Comparison of ENCODE assay signal across 8 mouse cellular contexts in the genomic region with DNA sequence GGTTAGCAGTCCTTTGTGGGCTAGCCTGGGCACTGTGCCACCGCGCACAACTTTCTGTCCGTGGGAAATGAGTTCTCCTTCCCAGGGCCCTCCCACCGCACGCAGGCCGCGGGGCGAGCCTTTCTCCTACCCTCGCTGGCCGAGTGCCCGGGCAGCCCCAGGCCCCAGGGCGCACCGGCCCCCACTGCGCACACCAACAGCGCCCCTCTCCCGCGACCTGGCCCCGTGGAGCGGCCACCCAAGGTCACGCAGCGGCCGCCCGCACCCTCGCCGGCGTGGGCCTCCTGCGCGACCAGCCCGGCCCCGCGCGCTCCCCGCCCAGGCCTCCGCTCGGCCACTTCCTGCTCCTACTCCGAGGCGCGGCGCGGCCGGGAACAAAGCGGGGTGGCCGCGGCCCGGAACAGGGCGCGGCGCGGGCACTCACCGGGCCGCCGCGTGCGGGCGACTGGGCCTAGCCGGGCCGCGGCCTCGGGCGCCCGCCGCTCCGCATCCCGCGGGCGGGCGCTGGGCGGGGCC. TPM values are rescaled to one million over a fixed set of nuclear protein-coding genes. Genes with fewer than 3 reads are reported as not detected.
DNase-seq lines count a peak whose midpoint lies in the region; ATAC-seq and TF ChIP-seq lines count a peak whose summit lies in the region.

No protein-coding gene starts in this region.

- in situ Hi-C loops in ES-E14 (cut with MboI; ENCODE audit: low sequenced_read_pairs in 2 of 2, unreplicated experiment in 2 of 2): no loop called here

- H3K4me1 ChIP-seq in ES-E14 (ENCODE audit: control insufficient read depth in 2 of 2, insufficient read depth in 2 of 2, low read length in 2 of 2, poor library complexity in 1 of 2): peaks cover 0 to 22% of the 10 kb centered on the region in 2 experiments; a peak in 2 of 4 replicates
- H3K4me1 ChIP-seq in embryonic facial prominence, embryonic 14.5 days (ENCODE audit: control insufficient read depth, insufficient read depth, low read length): peaks cover 34% of the 10 kb centered on the region
- H3K4me1 ChIP-seq in hindbrain, embryonic 14.5 days (replicated peaks; ENCODE audit: control insufficient read depth, insufficient read depth, low read length): peaks cover 43% of the 10 kb centered on the region
- peaks cover 41% of the 10 kb centered on the region for H3K4me1 ChIP-seq in liver, adult 2 months (ENCODE audit: control insufficient read depth, insufficient read depth, low read length)

- H3K9ac ChIP-seq in ES-E14 (ENCODE audit: insufficient read depth, low read depth, low read length, poor library complexity, severe bottlenecking): peak overlapping the region; percentile 76
- peak overlapping the region; percentile 98 for H3K9ac ChIP-seq in embryonic facial prominence, embryonic 14.5 days (ENCODE audit: low read depth, low read length)
- peak overlapping the region; percentile 99 for H3K9ac ChIP-seq in hindbrain, embryonic 14.5 days
- peak overlapping the region; percentile 98 for H3K9ac ChIP-seq in liver, adult 2 months (ENCODE audit: low read depth, low read length)

- peak overlapping the region; percentile 72 to 76 for H3K4me3 ChIP-seq in ES-E14 (ENCODE audit: insufficient read depth in 1 of 2, low read depth in 1 of 2, low read length in 2 of 2, poor library complexity in 1 of 2, severe bottlenecking in 1 of 2)
- H3K4me3 ChIP-seq in embryonic facial prominence, embryonic 14.5 days (ENCODE audit: low read depth, low read length): peak overlapping the region; percentile 98
- H3K4me3 ChIP-seq in hindbrain, embryonic 14.5 days (replicated peaks; ENCODE audit: low read length): peak overlapping the region; percentile 96
- H3K4me3 ChIP-seq in liver, adult 2 months (ENCODE audit: insufficient read depth, low read depth, low read length): peak overlapping the region; percentile 89

- H3K36me3 ChIP-seq in ES-E14 (ENCODE audit: control insufficient read depth, insufficient read depth, low read length, poor library complexity, severe bottlenecking): peaks cover 13% of the 10 kb centered on the region; the same call in 1 of the 2 replicates
- peaks cover 31% of the 10 kb centered on the region for H3K36me3 ChIP-seq in embryonic facial prominence, embryonic 14.5 days (ENCODE audit: control insufficient read depth, insufficient read depth, low read length)
- H3K36me3 ChIP-seq in hindbrain, embryonic 14.5 days (replicated peaks; ENCODE audit: control insufficient read depth, insufficient read depth): peaks cover 26% of the 10 kb centered on the region
- no peaks in the 10 kb centered on the region for H3K36me3 ChIP-seq in liver, adult 2 months (ENCODE audit: control insufficient read depth, insufficient read depth, low read length)

- no peaks in the 10 kb centered on the region for H3K9me3 ChIP-seq in ES-E14 (ENCODE audit: control insufficient read depth, insufficient read depth, low read depth, low read length)
- no peaks in the 10 kb centered on the region for H3K9me3 ChIP-seq in embryonic facial prominence, embryonic 14.5 days (ENCODE audit: control insufficient read depth, low read length)
- H3K9me3 ChIP-seq in hindbrain, embryonic 14.5 days (ENCODE audit: control insufficient read depth, low read length): no peaks in the 10 kb centered on the region

- no peak for TF ChIP-seq CTCF in liver, adult 2 months (IDR thresholded peaks at IDR 0.05; ENCODE audit: low read depth, low read length)

- no peak for TF ChIP-seq POLR2A in liver, adult 2 months (IDR thresholded peaks at IDR 0.05; ENCODE audit: extremely low read depth, insufficient read depth, low read length)

- peak; percentile 69 for DNase-seq in gastrocnemius, postnatal 10 days
- DNase-seq in gastrocnemius, adult 18-20 months (ENCODE audit: low spot score): no peak
- DNase-seq in ES-E14 (ENCODE audit: low read depth, low spot score): no peak
- peak; percentile 55 for DNase-seq in embryonic facial prominence, embryonic 14.5 days (ENCODE audit: low spot score)
- no peak for DNase-seq in hindbrain, embryonic 14.5 days (ENCODE audit: low spot score)
- no peak for DNase-seq in liver, adult 2 months (ENCODE audit: extremely low read depth, low read depth, low spot score)
- peak; percentile 44 for DNase-seq in naive thymus-derived CD4-positive, alpha-beta T cell, adult 2 months (ENCODE audit: low read depth)

- peak; percentile 3; the same call in 1 of the 2 replicates for ATAC-seq in embryonic facial prominence, embryonic 14.5 days (ENCODE audit: low read depth)
- 0 out of 2 replicates have a peak, but pooled peaks have one; percentile 16 for ATAC-seq in hindbrain, embryonic 14.5 days (ENCODE audit: low FRiP score)
- no peak for ATAC-seq in monocyte, adult 5-6 weeks (replicated peaks; ENCODE audit: insufficient number of reproducible peaks, low FRiP score, low TSS enrichment, poor library complexity, severe bottlenecking)

- H3K4me2 ChIP-seq in embryonic facial prominence, embryonic 14.5 days (ENCODE audit: low read depth, low read length): peak overlapping the region; percentile 94
- H3K4me2 ChIP-seq in hindbrain, embryonic 14.5 days (replicated peaks): peak overlapping the region; percentile 79

- H3K27ac ChIP-seq in ES-E14 (ENCODE audit: insufficient read depth, low read depth, low read length, poor library complexity, severe bottlenecking): no peak overlapping the region
- peak overlapping the region; percentile 95 for H3K27ac ChIP-seq in embryonic facial prominence, embryonic 14.5 days (replicated peaks; ENCODE audit: low read depth, low read length)
- H3K27ac ChIP-seq in hindbrain, embryonic 14.5 days: peak overlapping the region; percentile 96
- H3K27ac ChIP-seq in liver, adult 2 months (replicated peaks; ENCODE audit: insufficient read depth, low read depth, low read length): peak overlapping the region; percentile 68

- peaks cover 41% of the 10 kb centered on the region for H3K79me2 ChIP-seq in liver, adult 2 months (ENCODE audit: control insufficient read depth, insufficient read depth, low read length)

- WGBS in embryonic facial prominence, embryonic 14.5 days: 2% methylated on average over 8 of the region's 68 CpGs
- WGBS in hindbrain, embryonic 14.5 days: under 1% methylated on average over 64 of the region's 68 CpGs
- 5% methylated on average over 68 of the region's 68 CpGs for WGBS in liver, adult 2 months

- peaks cover 17% of the 10 kb centered on the region for H3K27me3 ChIP-seq in embryonic facial prominence, embryonic 14.5 days (replicated peaks; ENCODE audit: control insufficient read depth, insufficient read depth, low read length)
- H3K27me3 ChIP-seq in hindbrain, embryonic 14.5 days (ENCODE audit: control insufficient read depth, insufficient read depth, low read length): peaks cover 7% of the 10 kb centered on the region; the same call in 1 of the 2 replicates
- no peaks in the 10 kb centered on the region for H3K27me3 ChIP-seq in liver, adult 2 months (ENCODE audit: control insufficient read depth, insufficient read depth, low read length)

RNA-seq across cellular contexts. Expression of a gene that starts 1.1 kb away (rescaled TPM):
- total RNA-seq in gastrocnemius, postnatal 10 days (2021): 100 to 1,000 TPM; 133 to 142 TPM
- 10 to 100 TPM; 44.7 to 49.5 TPM for total RNA-seq in gastrocnemius, adult 18-20 months (2021)
- 44.1 and 58.9 TPM in 2 replicates for total RNA-seq in ES-E14 (2012; rRNA removed)
- 76.4 and 84.0 TPM in 2 replicates for polyA plus RNA-seq in embryonic facial prominence, embryonic 14.5 days (2014; fragmentation: Nextera tagmentation; extraction: Ambion mirVana)
- 69.2 and 70.3 TPM in 2 replicates for polyA plus RNA-seq in hindbrain, embryonic 14.5 days (2014; fragmentation: Nextera tagmentation; extraction: Ambion mirVana)
- total RNA-seq in liver, adult 2 months (2014; rRNA removed): 30.5 and 31.8 TPM in 2 replicates
- 56.7 and 60.5 TPM in 2 replicates for polyA plus RNA-seq in liver, adult 2 months (2012; rRNA removed)
- total RNA-seq in monocyte, adult 5-6 weeks (2017): 151 to 190 TPM (median 176 TPM) in 3 replicates

RNA-seq across cellular contexts. Expression of a gene that starts 5.0 kb away (rescaled TPM):
- total RNA-seq in gastrocnemius, postnatal 10 days (2021): 1 to 10 TPM; 1.8 to 2.1 TPM
- total RNA-seq in gastrocnemius, adult 18-20 months (2021): under 1 TPM; 0.59 to 0.90 TPM
- total RNA-seq in ES-E14 (2012; rRNA removed): 1.3 and 1.8 TPM in 2 replicates
- polyA plus RNA-seq in embryonic facial prominence, embryonic 14.5 days (2014; fragmentation: Nextera tagmentation; extraction: Ambion mirVana): 3.7 and 3.8 TPM in 2 replicates
- polyA plus RNA-seq in hindbrain, embryonic 14.5 days (2014; fragmentation: Nextera tagmentation; extraction: Ambion mirVana): 2.2 and 4.7 TPM in 2 replicates
- 0.83 and 1.9 TPM in 2 replicates for total RNA-seq in liver, adult 2 months (2014; rRNA removed)
- polyA plus RNA-seq in liver, adult 2 months (2012; rRNA removed): 7.9 and 10.1 TPM in 2 replicates
- 4.3 to 8.3 TPM (median 5.6 TPM) in 3 replicates for total RNA-seq in monocyte, adult 5-6 weeks (2017)

RNA-seq across cellular contexts. Expression of a gene that starts 29.2 kb away (rescaled TPM):
- 10 to 100 TPM; 27.2 to 28.1 TPM for total RNA-seq in gastrocnemius, postnatal 10 days (2021)
- total RNA-seq in gastrocnemius, adult 18-20 months (2021): 10 to 100 TPM; 21.6 to 22.7 TPM
- 301 and 355 TPM in 2 replicates for total RNA-seq in ES-E14 (2012; rRNA removed)
- polyA plus RNA-seq in embryonic facial prominence, embryonic 14.5 days (2014; fragmentation: Nextera tagmentation; extraction: Ambion mirVana): 211 and 239 TPM in 2 replicates
- 54.2 and 58.4 TPM in 2 replicates for polyA plus RNA-seq in hindbrain, embryonic 14.5 days (2014; fragmentation: Nextera tagmentation; extraction: Ambion mirVana)
- 11.5 and 15.4 TPM in 2 replicates for total RNA-seq in liver, adult 2 months (2014; rRNA removed)
- 12.8 and 14.9 TPM in 2 replicates for polyA plus RNA-seq in liver, adult 2 months (2012; rRNA removed)
- total RNA-seq in monocyte, adult 5-6 weeks (2017): 73.4 to 154 TPM (median 84.8 TPM) in 3 replicates

RNA-seq across cellular contexts. Expression of a gene that starts 46.6 kb away (rescaled TPM):
- 10 to 100 TPM; 11.2 to 12.6 TPM for total RNA-seq in gastrocnemius, postnatal 10 days (2021)
- total RNA-seq in gastrocnemius, adult 18-20 months (2021): 10 to 100 TPM in 1 of 2 experiments, 1 to 10 TPM in 1; 9.0 to 12.8 TPM
- 46.1 and 47.7 TPM in 2 replicates for total RNA-seq in ES-E14 (2012; rRNA removed)
- polyA plus RNA-seq in embryonic facial prominence, embryonic 14.5 days (2014; fragmentation: Nextera tagmentation; extraction: Ambion mirVana): 13.3 and 14.4 TPM in 2 replicates
- 39.5 and 41.9 TPM in 2 replicates for polyA plus RNA-seq in hindbrain, embryonic 14.5 days (2014; fragmentation: Nextera tagmentation; extraction: Ambion mirVana)
- total RNA-seq in liver, adult 2 months (2014; rRNA removed): 7.9 and 9.5 TPM in 2 replicates
- polyA plus RNA-seq in liver, adult 2 months (2012; rRNA removed): 26.2 and 29.7 TPM in 2 replicates
- total RNA-seq in monocyte, adult 5-6 weeks (2017): 0.29 to 0.43 TPM in 2 of 3 replicates, not detected in the other

RNA-seq across cellular contexts. Expression of a gene that starts 53.8 kb away (rescaled TPM):
- total RNA-seq in gastrocnemius, postnatal 10 days (2021): 100 to 1,000 TPM; 340 to 358 TPM
- 1,000 to 10,000 TPM in 1 of 2 experiments, 100 to 1,000 TPM in 1; 975 to 1,075 TPM for total RNA-seq in gastrocnemius, adult 18-20 months (2021)
- 2.0 and 2.4 TPM in 2 replicates for total RNA-seq in ES-E14 (2012; rRNA removed)
- 23.2 and 26.5 TPM in 2 replicates for polyA plus RNA-seq in embryonic facial prominence, embryonic 14.5 days (2014; fragmentation: Nextera tagmentation; extraction: Ambion mirVana)
- 5.3 and 5.5 TPM in 2 replicates for polyA plus RNA-seq in hindbrain, embryonic 14.5 days (2014; fragmentation: Nextera tagmentation; extraction: Ambion mirVana)
- total RNA-seq in liver, adult 2 months (2014; rRNA removed): 20.5 and 21.7 TPM in 2 replicates
- polyA plus RNA-seq in liver, adult 2 months (2012; rRNA removed): 26.1 and 26.7 TPM in 2 replicates
- total RNA-seq in monocyte, adult 5-6 weeks (2017): 81.5 to 125 TPM (median 102 TPM) in 3 replicates

Comparison
In these comparisons a context has a peak if more than half of its experiments do, and no peak if none do; other contexts are left out.
1. DNase-seq: peak in gastrocnemius, postnatal 10 days (single experiment), embryonic facial prominence, embryonic 14.5 days (single experiment) and naive thymus-derived CD4-positive, alpha-beta T cell, adult 2 months (single experiment); none in gastrocnemius, adult 18-20 months (single experiment), ES-E14 (single experiment), hindbrain, embryonic 14.5 days (single experiment) and liver, adult 2 months (single experiment).
2. Peak in every context shown above with its lines, with median percentiles within 50 percentile points of each other: H3K4me3 ChIP-seq and H3K9ac ChIP-seq.